Mouse (Mus musculus) ES-E14 (cell line): ENCODE results near the gene Olfr286. TPM values are rescaled to one million over a fixed set of nuclear protein-coding genes. Genes with fewer than 3 reads are reported as not detected.

Experiments used
- DNase-seq: peaks from one replicate; pipeline ENCODE4 v3.0.0-alpha.2; 2013; ENCODE audit warnings: low read depth, low spot score
- H3K27ac ChIP-seq: 2 replicates; pipeline ENCODE4 v1.5.1; 2012; ENCODE audit warnings: low read depth, mild to moderate bottlenecking, low read length, moderate library complexity, mixed read lengths; ENCODE audit not compliant: poor library complexity, insufficient read depth, severe bottlenecking
- H3K36me3 ChIP-seq: 2 replicates; pipeline ENCODE4 v1.6.1; 2012; ENCODE audit warnings: mild to moderate bottlenecking, low read length, moderate library complexity, mixed read lengths; ENCODE audit not compliant: control insufficient read depth, poor library complexity, insufficient read depth, severe bottlenecking
- H3K4me1 ChIP-seq, 2 experiments: fragments of 150-350 bp in 1 of 2; sonication (generic) in 1 of 2; 2 replicates each; pipeline ENCODE4 v1.6.1; 2012; ENCODE audit warnings: low read length in 2 of 2, mild to moderate bottlenecking in 1 of 2, mixed read lengths in 1 of 2; ENCODE audit not compliant: control insufficient read depth in 2 of 2, insufficient read depth in 2 of 2, poor library complexity in 1 of 2
- H3K4me3 ChIP-seq, 2 experiments: fragments of 150-350 bp in 1 of 2; sonication (generic) in 1 of 2; 2 replicates each; pipeline ENCODE4 v1.5.1; 2012; ENCODE audit warnings: low read length in 2 of 2, low read depth in 1 of 2, mild to moderate bottlenecking in 1 of 2, mixed read lengths in 1 of 2; ENCODE audit not compliant: insufficient read depth in 1 of 2, poor library complexity in 1 of 2, severe bottlenecking in 1 of 2
- H3K9ac ChIP-seq: 2 replicates; pipeline ENCODE4 v1.6.1; 2012; ENCODE audit warnings: low read depth, mild to moderate bottlenecking, low read length, mixed read lengths; ENCODE audit not compliant: poor library complexity, insufficient read depth, severe bottlenecking
- H3K9me3 ChIP-seq: fragments of 150-350 bp; sonication (generic); 2 replicates; pipeline ENCODE4 v1.6.1; 2012; ENCODE audit warnings: low read depth, mild to moderate bottlenecking, low read length; ENCODE audit not compliant: control insufficient read depth, insufficient read depth
- CHD2 ChIP-seq: IDR thresholded peaks from 2 replicates; pipeline ENCODE4 v1.6.1; 2014; ENCODE audit warnings: mild to moderate bottlenecking, low read depth, low read length, inconsistent platforms
- HCFC1 ChIP-seq: IDR thresholded peaks from 2 replicates; pipeline ENCODE4 v1.6.1; 2012; ENCODE audit warnings: low read length, inconsistent platforms, borderline replicate concordance; ENCODE audit not compliant: insufficient read depth
- MAFK ChIP-seq: IDR thresholded peaks from 2 replicates; pipeline ENCODE4 v1.6.1; 2014; ENCODE audit warnings: mild to moderate bottlenecking, low read depth, low read length, inconsistent platforms; ENCODE audit not compliant: insufficient read depth
- ZC3H11A ChIP-seq: IDR thresholded peaks from 2 replicates; pipeline ENCODE4 v1.6.1; 2012; ENCODE audit warnings: low read depth, mild to moderate bottlenecking, inconsistent platforms, low read length, borderline replicate concordance
- ZNF384 ChIP-seq: IDR thresholded peaks from 2 replicates; pipeline ENCODE4 v1.6.1; 2012; ENCODE audit warnings: low read depth, low read length, inconsistent platforms
- in situ Hi-C, 2 experiments: fragments of 600-800 bp; cut with MboI; formaldehyde crosslinking; loops; one replicate each; pipeline ENCODE4 v1.15.1; 2025; ENCODE audit warnings: low sequenced_read_pairs in 2 of 2, inconsistent platforms in 1 of 2; ENCODE audit not compliant: unreplicated experiment in 2 of 2
- total RNA-seq: library from RNA; depleted of rRNA; stranded (reverse); fragments of 300-350 nt; gene quantifications from 2 replicates; pipeline ENCODE4 v1.2.3, GENCODE M21; 2012; rRNA removed

Olfr286 gene
- not detected in 2 replicates for total RNA-seq

DNA sequence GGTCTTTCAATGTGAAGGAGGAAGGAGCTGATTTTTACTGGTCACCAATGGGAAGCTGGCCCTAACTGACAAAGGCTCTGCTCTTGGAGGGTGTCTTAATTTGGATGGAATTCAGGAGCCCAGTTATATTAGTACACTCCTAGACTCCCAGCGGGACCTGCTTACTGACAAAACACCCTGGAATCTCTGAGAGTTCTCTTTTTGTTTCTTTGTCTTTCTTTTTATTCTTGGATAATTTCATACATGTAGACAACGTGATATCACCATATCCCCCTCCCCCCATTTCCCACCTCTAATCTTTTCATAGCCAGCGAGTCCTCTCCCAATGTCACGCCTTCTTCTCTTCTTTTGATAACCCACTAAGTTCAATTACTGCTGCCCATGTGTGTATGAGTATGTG is at the start of gene Olfr286:
TSS of gene Olfr286 (minus strand) at position 101 of the 400 bp plus-strand sequence.
- no peaks in the 10 kb centered on the region for H3K36me3 ChIP-seq
- no peak for DNase-seq
- TF ChIP-seq CHD2, result no peak
- no peak for TF ChIP-seq ZC3H11A
- no peak for TF ChIP-seq ZNF384
- no peak for TF ChIP-seq HCFC1
- no peak for TF ChIP-seq MAFK
- H3K9ac ChIP-seq, result no peak within 1 kb of the TSS
- no peak within 1 kb of the TSS for H3K4me3 ChIP-seq
- in situ Hi-C loops, result no loop called here
- no peaks in the 10 kb centered on the region for H3K9me3 ChIP-seq
- H3K27ac ChIP-seq, result no peak within 1 kb of the TSS
- H3K4me1 ChIP-seq, result no peaks in the 10 kb centered on the region

GRCm38 (mm10) chr15:98257776-98258175 is 23.5 kb upstream of the Olfr286 start:
- DNase-seq, result no peak
- TF ChIP-seq MAFK, result no peak
- Histone ChIP-seq H3K27ac (no peak overlapping the region), H3K4me1 (no peaks in the 10 kb centered on the region), H3K9me3 (no peaks in the 10 kb centered on the region), H3K36me3 (no peaks in the 10 kb centered on the region), H3K9ac (no peak overlapping the region), H3K4me3 (no peak overlapping the region)
- in situ Hi-C loops, result no loop called here

- DNase-seq, result no peak
- in situ Hi-C loops, result no loop called here
- Histone ChIP-seq H3K9me3 (no peaks in the 10 kb centered on the region), H3K9ac (no peak within 1 kb of the TSS), H3K27ac (no peak within 1 kb of the TSS), H3K4me1 (no peaks in the 10 kb centered on the region), H3K4me3 (no peak within 1 kb of the TSS), H3K36me3 (no peaks in the 10 kb centered on the region)
- TF ChIP-seq ZC3H11A (no peak), CHD2 (no peak), HCFC1 (no peak), MAFK (no peak), ZNF384 (no peak)
Observed at GRCm38 (mm10) chr15:98257193-98257592, 22.9 kb upstream of the Olfr286 start, which contains the start of gene H1fnt. TSS of gene H1fnt (minus strand) at chr15:98257293.

GRCm38 (mm10) chr15:98256271-98256670 is 22.0 kb upstream of the Olfr286 start:
- Histone ChIP-seq H3K36me3 (no peaks in the 10 kb centered on the region), H3K9me3 (no peaks in the 10 kb centered on the region), H3K4me3 (no peak overlapping the region), H3K4me1 (no peaks in the 10 kb centered on the region), H3K27ac (no peak overlapping the region), H3K9ac (no peak overlapping the region)
- no peak for DNase-seq
- TF ChIP-seq CHD2, result no peak
- TF ChIP-seq ZNF384, result no peak
- TF ChIP-seq ZC3H11A, result no peak
- TF ChIP-seq MAFK, result no peak
- no peak for TF ChIP-seq HCFC1
- in situ Hi-C loops, result no loop called here

- DNase-seq, result no peak
- TF ChIP-seq HCFC1 (no peak), ZC3H11A (no peak), ZNF384 (no peak)
- no peaks in the 10 kb centered on the region for H3K36me3 ChIP-seq
- no peaks in the 10 kb centered on the region for H3K9me3 ChIP-seq
- in situ Hi-C loops, result no loop called here
- no peak overlapping the region for H3K27ac ChIP-seq
- H3K4me1 ChIP-seq, result no peaks in the 10 kb centered on the region
- no peak overlapping the region for H3K4me3 ChIP-seq
- H3K9ac ChIP-seq, result no peak overlapping the region
Observed at GRCm38 (mm10) chr15:98235442-98235841, 1.2 kb upstream of the Olfr286 start.
